Mouse (Mus musculus) heart, adult 11 months (tissue): ENCODE measurements around the gene Olfr1024.

Experiments
- DNase-seq: peaks from one replicate; pipeline ENCODE4 v3.0.0; 2022

Gene Olfr1024

DNA sequence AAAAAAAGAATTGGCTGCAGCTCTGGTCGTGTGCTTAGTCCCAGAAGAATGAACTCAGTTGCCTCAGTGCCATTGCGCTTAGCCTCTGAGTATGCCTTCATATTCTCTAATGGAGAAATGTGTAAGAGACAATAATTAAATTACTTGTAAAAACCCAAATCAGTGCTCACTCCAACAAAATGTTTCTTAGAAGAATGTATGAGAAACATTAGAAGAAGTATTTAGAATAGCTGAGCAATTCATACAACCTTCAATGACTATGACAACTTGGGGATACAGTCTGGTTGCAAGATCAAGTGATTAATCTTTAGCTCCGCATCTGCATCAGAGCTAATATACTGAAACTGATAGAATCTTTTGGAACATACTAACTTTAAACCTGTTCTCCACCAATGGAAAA is at the start of gene Olfr1024:
Olfr1024 (minus strand) TSS at position 101 of the 400 bp plus-strand sequence.
- DNase-seq: no peak

DNA sequence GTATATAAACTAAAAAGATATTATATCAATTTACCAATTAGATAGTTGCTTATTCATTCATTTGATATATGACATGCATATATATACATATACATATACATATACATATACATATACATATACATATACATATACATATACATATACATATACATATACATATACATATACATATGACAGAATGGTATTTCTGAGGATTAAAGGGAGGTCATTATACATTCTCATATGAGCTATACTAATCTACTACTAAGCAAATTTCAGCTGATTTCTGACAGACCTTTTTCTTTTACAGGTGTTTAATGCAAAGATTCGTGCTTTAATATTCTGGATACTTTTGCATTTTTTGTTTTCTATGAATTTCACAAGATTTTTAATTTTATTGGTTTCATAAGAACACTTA is 45.3 kb upstream of the Olfr1024 start, which contains the start of gene Olfr1028:
Olfr1028 (plus strand) TSS at position 301 of the 400 bp plus-strand sequence.
- DNase-seq: no peak

DNA sequence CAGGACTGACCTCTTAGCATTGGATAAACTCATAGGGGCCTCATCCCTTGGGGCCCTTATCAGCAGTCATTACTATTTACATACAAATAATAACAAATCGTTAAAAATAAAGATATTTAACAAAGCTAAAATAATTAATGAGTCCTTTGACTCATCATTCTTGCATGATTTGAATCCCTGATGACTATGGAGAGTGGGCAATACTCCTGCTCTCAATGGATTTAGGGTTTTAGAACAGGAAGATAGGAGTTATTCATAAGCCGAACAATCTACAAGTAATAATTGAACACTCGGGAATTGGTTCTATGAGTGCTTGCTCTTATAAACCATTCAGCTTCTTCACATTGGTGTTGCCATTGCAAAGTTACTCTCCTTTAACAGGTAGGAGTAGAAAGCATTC is 16.4 kb upstream of the Olfr1024 start, which contains the start of gene Olfr1026:
Olfr1026 (plus strand) TSS at position 301 of the 400 bp plus-strand sequence.
- no peak for DNase-seq

DNA sequence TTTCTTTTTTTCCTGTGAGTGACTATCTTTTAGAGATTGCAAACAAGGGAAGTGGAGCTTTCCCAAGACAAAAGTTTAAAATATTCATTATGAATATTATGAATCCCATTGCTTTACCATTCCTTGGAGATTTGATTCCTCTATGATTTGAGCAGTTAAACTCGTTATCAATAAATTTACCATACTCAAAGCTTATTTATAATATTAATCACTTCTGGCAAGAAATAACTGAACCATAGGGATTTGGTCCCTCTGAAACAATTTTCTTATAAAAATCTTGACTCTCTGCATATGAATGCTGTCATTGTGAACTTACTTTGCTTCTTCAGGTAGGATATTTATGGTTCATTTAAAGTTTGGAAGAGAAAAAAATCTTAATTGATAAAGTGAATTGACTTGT is 10.0 kb upstream of the Olfr1024 start, which contains the start of gene Olfr1025-ps1:
Olfr1025-ps1 (plus strand) TSS at position 301 of the 400 bp plus-strand sequence.
- DNase-seq: no peak

DNA sequence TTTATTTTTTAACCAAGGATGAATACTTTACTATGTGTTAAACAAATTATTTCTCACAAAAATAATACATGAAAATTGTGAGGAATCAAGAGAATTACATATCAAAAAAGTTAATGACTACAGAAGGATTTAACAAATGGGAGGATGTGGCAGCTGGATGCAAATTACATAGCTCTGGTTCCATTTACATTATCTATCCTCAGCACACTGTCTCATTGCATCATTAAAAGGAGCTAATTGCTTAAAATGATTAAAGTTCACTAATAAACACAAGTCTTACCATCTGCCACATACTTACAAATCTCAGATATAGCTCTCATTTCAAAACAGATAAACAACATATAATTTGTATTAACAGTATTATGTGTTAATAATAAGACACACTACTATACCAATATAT is 8.3 kb upstream of the Olfr1024 start:
- DNase-seq: no peak

DNA sequence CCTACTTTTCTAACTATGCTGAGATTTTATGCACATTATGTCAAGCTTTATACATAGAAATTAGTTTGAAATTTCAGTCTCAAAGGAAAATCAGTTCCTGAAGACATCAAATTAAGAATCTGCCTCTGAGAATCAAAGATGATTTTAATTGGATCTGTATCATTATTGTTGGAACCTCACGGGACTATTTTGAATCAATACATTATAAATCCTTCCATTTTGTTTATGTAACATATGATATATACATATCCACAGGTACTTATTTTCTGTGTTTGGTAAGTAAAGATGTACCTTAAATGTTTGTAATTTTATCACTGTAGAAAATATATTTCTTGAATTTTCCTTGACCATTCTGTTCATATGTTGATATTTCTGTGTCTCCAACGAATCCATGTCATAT is 19.5 kb downstream of the Olfr1024 start, which contains the start of gene Olfr1023:
Olfr1023 (plus strand) TSS at position 301 of the 400 bp plus-strand sequence.
- DNase-seq: no peak

DNA sequence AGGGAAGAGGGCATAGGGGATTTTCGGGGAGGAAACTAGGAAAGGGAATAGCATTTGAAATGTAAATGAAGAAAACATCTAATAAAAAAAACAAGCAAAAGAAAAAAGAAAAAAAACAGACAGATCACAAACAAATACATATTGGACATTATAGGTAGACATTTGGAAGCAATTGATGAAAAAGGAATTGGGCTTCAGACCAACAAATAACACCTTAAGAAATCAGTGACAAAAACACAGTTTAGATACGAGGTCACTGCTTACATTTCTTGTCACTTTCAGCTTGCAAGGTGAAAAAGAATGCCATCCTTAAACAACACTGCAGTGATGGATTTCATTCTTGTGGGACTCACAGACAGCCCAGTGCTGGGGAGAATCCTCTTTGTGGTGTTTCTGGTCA is 36.6 kb downstream of the Olfr1024 start, which contains the start of gene Olfr1022:
Olfr1022 (plus strand) TSS at position 301 of the 400 bp plus-strand sequence.
- DNase-seq: no peak
